Mouse (Mus musculus) stomach, adult 2 months (tissue): ENCODE results near the gene Gm44502. TPM values are rescaled to one million over a fixed set of nuclear protein-coding genes. Genes with fewer than 3 reads are reported as not detected.

Source experiments
- polyA plus RNA-seq: library from polyadenylated mRNA; depleted of rRNA; stranded (reverse); fragments of >200 nt; gene quantifications from 2 replicates; pipeline ENCODE4 v1.2.3, GENCODE M21; 2012; rRNA removed

Gm44502 gene
- polyA plus RNA-seq, result 0.27 and 1.8 TPM in 2 replicates

GRCm38 (mm10) chr15:89429352-89430221 lies at the start of gene Gm44502, which contains the start of the genes C730034F03Rik and Chkb:
Gene Gm44502 (minus strand): TSS chr15:89429696.
Gene C730034F03Rik (plus strand): TSS chr15:89429589.
Gene Chkb (minus strand): TSS chr15:89429908.

GRCm38 (mm10) chr15:89477091-89477491 lies 47.6 kb upstream of the Gm44502 start, which contains the start of gene Arsa:
Gene Arsa (minus strand): TSS chr15:89477425.

GRCm38 (mm10) chr15:89453865-89454478 lies 24.5 kb upstream of the Gm44502 start, which contains the start of gene Mapk8ip2:
Gene Mapk8ip2 (plus strand): TSS chr15:89453913.

GRCm38 (mm10) chr15:89425711-89426121 lies 3.8 kb downstream of the Gm44502 start, which contains the start of gene Cpt1b:
Gene Cpt1b (minus strand): TSS chr15:89425863.

GRCm38 (mm10) chr15:89410118-89410517 lies 19.4 kb downstream of the Gm44502 start, which contains the start of gene Syce3:
Gene Syce3 (minus strand): TSS chr15:89410503.

GRCm38 (mm10) chr15:89384617-89385016 lies 44.9 kb downstream of the Gm44502 start, which contains the start of gene Klhdc7b:
Gene Klhdc7b (plus strand): TSS chr15:89384917.

GRCm38 (mm10) chr15:89378831-89379401 lies 50.6 kb downstream of the Gm44502 start, which contains the start of gene Odf3b:
Gene Odf3b (minus strand): TSS chr15:89379282.

GRCm38 (mm10) chr15:89376957-89377356 lies 52.5 kb downstream of the Gm44502 start, which contains the start of gene Tymp:
Gene Tymp (minus strand): TSS chr15:89377039.

GRCm38 (mm10) chr15:89373762-89374248 lies 55.7 kb downstream of the Gm44502 start, which contains the start of gene Sco2:
Gene Sco2 (minus strand): TSS chr15:89373846.

Other genes with a start within 250 kb of the Gm44502 start
- gene Plxnb2, start 248.9 kb downstream of the Gm44502 start, polyA plus RNA-seq, result 272 and 308 TPM in 2 replicates
- gene Dennd6b, start 233.2 kb downstream of the Gm44502 start, polyA plus RNA-seq, result 9.6 and 9.7 TPM in 2 replicates
- 113 and 257 TPM in 2 replicates for gene Ppp6r2, start 218.1 kb downstream of the Gm44502 start, polyA plus RNA-seq
- gene Sbf1, start 114.4 kb downstream of the Gm44502 start, polyA plus RNA-seq, result 100 and 115 TPM in 2 replicates
- gene Adm2, start 107.0 kb downstream of the Gm44502 start, polyA plus RNA-seq, result 4.1 and 5.8 TPM in 2 replicates
- gene Miox, start 95.3 kb downstream of the Gm44502 start, polyA plus RNA-seq, result 1.2 TPM in 1 of 2 replicates, not detected in the other
- 17.5 and 19.8 TPM in 2 replicates for gene Lmf2, start 74.0 kb downstream of the Gm44502 start, polyA plus RNA-seq
- 88.6 and 103 TPM in 2 replicates for gene Ncaph2, start 74.0 kb downstream of the Gm44502 start, polyA plus RNA-seq
- 22.5 and 28.4 TPM in 2 replicates for gene Sco2, start 55.9 kb downstream of the Gm44502 start, polyA plus RNA-seq
- gene Tymp, start 52.7 kb downstream of the Gm44502 start, polyA plus RNA-seq, result 2.5 and 6.6 TPM in 2 replicates
- gene Odf3b, start 50.4 kb downstream of the Gm44502 start, polyA plus RNA-seq, result 3.9 and 4.4 TPM in 2 replicates
- gene Klhdc7b, start 44.8 kb downstream of the Gm44502 start, polyA plus RNA-seq, result not detected in 2 replicates
- gene Syce3, start 19.2 kb downstream of the Gm44502 start, polyA plus RNA-seq, result not detected in 2 replicates
- 1.7 and 5.0 TPM in 2 replicates for gene Cpt1b, start 3.8 kb downstream of the Gm44502 start, polyA plus RNA-seq
- gene C730034F03Rik, start 107 bp downstream of the Gm44502 start, polyA plus RNA-seq, result 0.14 and 0.23 TPM in 2 replicates
- 38.2 and 43.2 TPM in 2 replicates for gene Chkb, start 212 bp upstream of the Gm44502 start, polyA plus RNA-seq
- gene Mapk8ip2, start 24.2 kb upstream of the Gm44502 start, polyA plus RNA-seq, result 0.69 and 0.73 TPM in 2 replicates
- gene Arsa, start 47.7 kb upstream of the Gm44502 start, polyA plus RNA-seq, result 15.1 and 20.1 TPM in 2 replicates
- 7.6 and 8.7 TPM in 2 replicates for gene Shank3, start 69.9 kb upstream of the Gm44502 start, polyA plus RNA-seq
- gene Acr, start 138.6 kb upstream of the Gm44502 start, polyA plus RNA-seq, result 0.04 and 0.43 TPM in 2 replicates
- gene Rabl2, start 162.2 kb upstream of the Gm44502 start, polyA plus RNA-seq, result 1.8 and 3.4 TPM in 2 replicates